Mouse (Mus musculus): ENCODE measurements at regions not wholly inside any gene's neighbourhood (a gene's known extent, or its start where the extent isn't known, plus 50 kb on each side); places are given as distances from the start of the nearest gene placed in this dataset.

DNA sequence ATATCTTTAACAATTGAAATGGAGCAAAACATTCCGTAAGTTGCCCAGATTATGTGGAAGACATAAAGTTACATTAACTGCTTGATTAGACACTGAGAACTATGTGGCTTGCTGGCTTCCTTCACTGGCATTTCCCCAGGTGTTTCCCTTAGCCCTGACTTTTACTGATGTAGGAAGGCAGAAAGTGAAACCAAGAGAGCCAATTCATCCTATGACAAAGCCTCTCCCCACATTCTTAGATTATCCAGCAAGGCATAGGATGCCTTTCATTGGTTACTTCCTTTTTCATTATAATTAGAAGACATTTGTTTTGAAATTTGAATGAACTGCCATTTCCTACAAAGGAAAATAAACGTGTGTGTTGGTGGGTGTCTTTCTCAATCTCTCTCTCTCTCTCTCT lies 72.1 kb downstream of the Cdc42ep3 start:
- Histone ChIP-seq H3K27ac (no peak overlapping the region), H3K4me3 (no peak overlapping the region)
- no peak for DNase-seq (ENCODE audit: extremely low spot score in 1 of 2, low spot score in 2 of 2)
- no peak for TF ChIP-seq CTCF (IDR thresholded peaks at IDR 0.05)
- intact Hi-C loops (cut with DNase I), result no loop called here

DNA sequence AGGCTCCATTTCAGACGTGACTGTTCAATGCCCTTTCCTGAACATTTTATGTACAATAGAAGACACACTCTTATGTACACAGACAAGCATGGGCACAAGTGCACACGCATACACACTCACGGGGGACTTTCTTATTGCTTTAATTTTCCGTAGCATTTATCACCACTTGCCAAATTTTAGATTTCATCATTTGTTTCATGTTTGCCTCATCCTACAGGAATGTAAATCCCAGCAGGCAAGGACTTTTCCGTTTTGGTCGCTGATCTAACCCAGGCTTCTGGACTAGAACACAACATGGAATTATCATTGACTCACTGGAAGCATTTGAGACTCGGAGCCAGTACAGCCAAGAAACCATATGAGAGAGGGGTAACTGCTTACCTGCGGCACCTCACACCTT lies 81.3 kb downstream of the Cdc42ep3 start:
- DNase-seq (ENCODE audit: extremely low spot score in 1 of 2, low spot score in 2 of 2), result no peak
- H3K4me3 ChIP-seq, result no peak overlapping the region
- TF ChIP-seq CTCF (IDR thresholded peaks at IDR 0.05), result no peak
- H3K27ac ChIP-seq, result no peak overlapping the region
- intact Hi-C loops (cut with DNase I), result no loop called here

DNA sequence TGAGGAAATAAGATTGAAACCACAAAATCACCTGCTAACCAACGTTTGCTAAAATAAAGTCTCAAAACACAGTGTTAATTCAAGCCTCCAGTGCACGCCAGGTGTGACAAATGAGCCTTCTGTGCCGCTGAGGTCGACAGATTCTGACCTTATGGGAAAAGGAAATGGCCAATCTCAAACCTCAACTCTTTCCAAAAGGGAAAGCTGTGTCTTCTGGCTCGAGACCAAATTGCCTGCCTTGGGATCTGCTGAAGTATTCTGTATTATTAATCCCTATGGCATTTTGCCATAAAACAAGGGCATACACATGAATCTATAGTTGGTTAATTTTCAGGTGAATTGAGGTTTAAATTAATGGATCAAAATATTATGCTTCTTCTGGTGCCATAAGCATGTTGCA lies 95.2 kb downstream of the Cdc42ep3 start:
- DNase-seq (ENCODE audit: extremely low spot score in 1 of 2, low spot score in 2 of 2), result no peak
- Histone ChIP-seq H3K27ac (no peak overlapping the region), H3K4me3 (no peak overlapping the region)
- intact Hi-C loops (cut with DNase I), result no loop called here
- TF ChIP-seq CTCF (IDR thresholded peaks at IDR 0.05), result no peak

DNA sequence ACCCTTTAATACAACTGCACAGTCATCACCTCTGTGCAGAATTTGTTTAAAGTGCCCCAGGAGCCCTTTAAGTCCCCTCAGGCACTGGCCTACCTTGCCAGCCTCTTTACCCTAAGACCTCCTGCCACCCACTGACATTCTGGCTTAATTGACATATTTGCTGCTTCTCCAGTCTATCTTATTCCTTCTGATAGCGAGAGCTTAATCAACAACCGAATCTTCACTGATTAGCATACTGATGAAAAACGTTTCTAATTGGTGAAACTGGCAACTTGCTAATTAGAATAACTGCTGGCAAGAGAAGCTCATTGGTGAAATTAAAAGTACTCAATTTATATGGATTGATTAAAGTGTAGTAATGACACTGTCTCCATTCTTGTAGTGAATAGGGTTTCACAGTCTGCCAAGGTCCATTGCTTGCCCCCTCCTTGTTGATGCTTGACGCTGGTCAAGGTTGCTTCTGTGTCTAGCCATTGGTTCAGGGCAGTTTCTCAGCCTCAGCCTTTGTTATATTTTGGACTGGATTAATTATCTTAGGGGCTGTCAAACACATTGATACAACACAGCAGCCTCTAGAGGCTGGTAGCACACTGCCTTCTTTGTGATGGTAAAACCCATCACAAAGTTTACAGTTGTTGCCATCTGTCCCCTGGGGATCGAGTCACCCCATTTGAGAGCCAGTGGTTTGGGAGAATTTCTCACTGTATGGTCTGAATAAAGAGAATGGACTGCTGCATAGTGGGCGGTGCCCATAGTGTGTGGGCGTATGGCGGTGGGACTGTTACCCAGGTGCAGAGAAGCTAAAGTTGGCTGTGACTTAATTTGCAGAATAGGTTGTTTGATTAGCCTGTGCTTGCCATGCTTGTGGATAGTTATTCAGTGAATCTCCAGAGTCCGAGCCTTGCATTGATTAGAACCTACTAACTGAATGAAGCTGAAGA lies 107.7 kb downstream of the Cdc42ep3 start:
- intact Hi-C loops (cut with DNase I), result no loop called here
- DNase-seq (ENCODE audit: extremely low spot score in 1 of 2, low spot score in 2 of 2), result no peak
- TF ChIP-seq CTCF (IDR thresholded peaks at IDR 0.05), result no peak

DNA sequence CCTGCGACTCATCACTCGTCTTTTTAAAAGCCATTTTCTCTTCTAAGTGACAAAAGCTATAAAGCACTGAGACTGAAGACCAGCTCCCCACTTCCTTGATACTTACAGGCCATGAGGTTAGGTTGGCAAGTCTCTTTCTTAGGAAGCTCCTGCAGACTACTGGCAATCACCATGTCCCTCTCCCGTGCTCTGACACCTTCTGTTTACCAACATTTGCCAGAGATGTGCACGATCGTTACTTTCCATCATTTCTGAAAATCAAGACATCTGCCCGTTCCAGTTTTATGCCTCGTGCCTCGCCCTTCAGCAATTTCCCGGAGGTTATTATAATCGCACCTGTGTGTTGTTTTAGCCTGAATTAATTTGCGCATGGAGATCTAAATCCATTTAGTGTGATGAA lies 110.8 kb downstream of the Cdc42ep3 start:
- no peak for DNase-seq (ENCODE audit: extremely low spot score in 1 of 2, low spot score in 2 of 2)
- intact Hi-C loops (cut with DNase I), result no loop called here
- Histone ChIP-seq H3K4me3 (no peak overlapping the region), H3K27ac (no peak overlapping the region)
- TF ChIP-seq CTCF (IDR thresholded peaks at IDR 0.05), result no peak

More for the DNA sequence above, 107.7 kb downstream of the Cdc42ep3 start:
- Histone ChIP-seq H3K27ac (no peak overlapping the region), H3K4me3 (no peak overlapping the region)

DNA sequence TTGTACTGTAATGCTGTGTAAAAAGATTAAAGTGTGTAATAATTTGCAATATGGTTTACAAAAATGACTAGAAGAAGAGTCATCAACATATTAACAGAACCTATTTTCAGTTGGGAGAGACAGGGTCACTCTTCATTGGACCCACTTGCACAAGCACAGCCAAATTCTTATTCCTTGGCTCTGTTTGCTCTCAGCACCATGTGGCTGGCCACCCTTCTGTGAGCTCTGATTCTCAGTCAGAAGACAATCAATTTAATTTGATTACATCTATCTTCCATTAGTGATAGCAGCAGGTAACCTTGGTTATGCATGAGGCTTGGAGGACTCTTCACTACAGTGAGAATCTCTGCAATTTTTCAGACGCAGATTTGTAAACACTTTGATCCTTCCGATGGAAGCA lies 111.5 kb downstream of the Cdc42ep3 start:
- Histone ChIP-seq H3K4me3 (no peak overlapping the region), H3K27ac (no peak overlapping the region)
- no peak for TF ChIP-seq CTCF (IDR thresholded peaks at IDR 0.05)
- DNase-seq (ENCODE audit: extremely low spot score in 1 of 2, low spot score in 2 of 2), result no peak
- intact Hi-C loops (cut with DNase I), result no loop called here

DNA sequence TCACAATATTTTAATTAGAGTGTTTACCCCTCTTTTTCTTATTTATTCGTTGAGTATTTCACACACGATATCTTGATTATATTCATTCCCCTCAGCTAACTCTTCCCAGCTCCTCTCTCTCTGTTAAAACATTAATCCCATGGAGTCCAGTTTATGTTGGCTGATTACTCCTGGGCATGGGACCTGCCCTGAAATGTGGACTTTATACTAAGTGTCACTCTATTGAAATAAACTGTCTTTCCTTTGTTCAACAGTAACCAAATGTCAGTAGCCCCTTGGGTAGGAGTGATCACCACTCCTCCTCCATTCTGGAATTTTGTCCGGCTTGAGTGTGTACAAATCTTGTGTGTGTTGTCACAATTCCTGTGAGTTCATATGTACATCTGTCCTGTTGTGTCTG lies 113.4 kb downstream of the Cdc42ep3 start:
- no peak for TF ChIP-seq CTCF (IDR thresholded peaks at IDR 0.05)
- Histone ChIP-seq H3K4me3 (no peak overlapping the region), H3K27ac (no peak overlapping the region)
- DNase-seq (ENCODE audit: extremely low spot score in 1 of 2, low spot score in 2 of 2), result no peak
- intact Hi-C loops (cut with DNase I), result no loop called here

DNA sequence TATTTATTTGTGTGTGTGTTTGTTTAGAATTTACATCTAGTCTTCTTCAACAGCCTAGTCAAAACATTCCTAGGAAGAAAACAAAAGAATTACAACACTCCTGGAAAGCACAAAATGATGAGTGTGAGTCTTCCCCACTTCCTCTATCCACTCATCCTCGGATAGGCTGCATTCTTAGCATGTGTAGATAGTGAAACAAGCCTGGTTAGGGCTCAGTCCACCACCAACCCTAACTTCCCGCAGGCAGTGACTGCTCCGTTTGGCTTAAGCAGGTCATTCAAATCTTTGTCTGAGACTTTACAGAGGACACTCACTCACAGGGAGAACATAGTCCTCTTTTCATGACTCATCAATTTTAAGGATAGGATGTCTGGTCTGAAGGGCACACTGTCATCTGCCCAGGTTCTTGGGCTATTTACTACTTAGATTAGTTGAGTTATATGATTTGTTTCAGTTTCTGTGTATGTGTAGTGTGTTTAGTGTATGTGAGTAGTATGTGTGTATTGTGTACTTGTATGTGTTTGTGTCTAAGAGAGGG lies 118.6 kb downstream of the Cdc42ep3 start:
- H3K4me3 ChIP-seq, result no peak overlapping the region
- intact Hi-C loops (cut with DNase I), result no loop called here
- DNase-seq (ENCODE audit: extremely low spot score in 1 of 2, low spot score in 2 of 2), result no peak
- no peak overlapping the region for H3K27ac ChIP-seq
- TF ChIP-seq CTCF (IDR thresholded peaks at IDR 0.05), result no peak

DNA sequence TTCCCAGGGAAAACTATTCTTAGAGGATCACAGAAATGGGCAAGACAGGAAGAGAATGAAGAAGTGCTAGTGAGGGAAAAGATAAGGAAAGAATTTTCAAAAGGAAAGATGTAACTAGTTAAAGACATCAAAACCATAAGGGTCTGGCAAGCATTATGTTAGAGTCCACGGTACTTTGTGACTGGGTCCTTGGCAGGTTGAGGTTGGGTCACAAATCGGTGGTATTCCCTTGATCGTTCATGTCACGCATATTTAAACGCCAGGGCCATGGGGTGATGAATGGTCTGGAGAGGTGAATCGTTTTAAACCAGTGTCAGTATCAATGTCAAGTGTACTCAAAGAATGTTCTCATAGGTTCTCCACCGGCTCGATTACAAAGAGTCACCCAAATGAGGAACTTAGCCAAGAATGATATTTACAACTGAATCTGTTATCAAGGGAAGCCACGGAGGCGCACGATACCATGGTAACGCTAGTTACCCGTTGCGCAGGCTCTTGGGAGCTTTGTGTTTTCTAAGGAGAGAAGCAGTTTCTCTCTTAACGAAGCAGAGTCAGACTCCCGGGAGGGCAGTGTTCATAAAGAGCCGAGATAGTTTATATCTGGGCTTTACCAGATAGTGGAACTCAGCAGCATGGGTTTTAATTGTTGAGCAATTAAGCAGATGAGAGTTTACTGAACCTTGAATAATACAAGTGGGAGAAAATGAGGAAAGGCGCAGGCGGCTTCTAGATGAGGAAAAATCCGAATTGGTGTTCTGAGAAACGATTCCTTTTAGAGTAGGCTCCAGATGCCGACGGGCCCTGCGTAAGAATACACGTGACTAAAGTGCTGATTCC lies 124.0 kb downstream of the Cdc42ep3 start:
- DNase-seq (ENCODE audit: extremely low spot score in 1 of 2, low spot score in 2 of 2), result peak; percentile 49 to 52
- H3K27ac ChIP-seq, result peak overlapping the region; percentile 72
- intact Hi-C loops (cut with DNase I), result no loop called here
- peak overlapping the region; percentile 45 for H3K4me3 ChIP-seq
- TF ChIP-seq CTCF (IDR thresholded peaks at IDR 0.05), result no peak

DNA sequence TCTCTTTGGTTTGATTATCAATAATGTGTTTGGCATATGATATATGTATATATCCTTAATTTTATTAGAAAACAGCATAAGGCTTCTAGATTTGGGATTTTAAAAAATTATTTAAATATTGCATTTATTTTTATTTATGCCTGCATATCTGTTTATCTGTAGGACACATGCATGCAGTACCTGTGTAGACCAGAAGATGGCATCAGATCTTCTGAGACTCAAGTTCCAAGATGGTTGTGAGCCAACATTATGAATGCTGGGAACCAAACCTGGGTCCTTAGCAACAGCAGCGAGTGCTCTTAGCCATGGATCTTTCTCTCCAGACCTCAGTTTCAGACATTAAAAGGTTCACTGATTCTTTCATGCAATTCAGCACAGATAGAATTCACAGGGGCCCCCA lies 148.3 kb downstream of the Cdc42ep3 start:
- H3K4me3 ChIP-seq, result no peak overlapping the region
- DNase-seq (ENCODE audit: extremely low spot score in 1 of 2, low spot score in 2 of 2), result no peak
- intact Hi-C loops (cut with DNase I), result no loop called here
- peak; percentile 31 for TF ChIP-seq CTCF (IDR thresholded peaks at IDR 0.05)
- H3K27ac ChIP-seq, result no peak overlapping the region

DNA sequence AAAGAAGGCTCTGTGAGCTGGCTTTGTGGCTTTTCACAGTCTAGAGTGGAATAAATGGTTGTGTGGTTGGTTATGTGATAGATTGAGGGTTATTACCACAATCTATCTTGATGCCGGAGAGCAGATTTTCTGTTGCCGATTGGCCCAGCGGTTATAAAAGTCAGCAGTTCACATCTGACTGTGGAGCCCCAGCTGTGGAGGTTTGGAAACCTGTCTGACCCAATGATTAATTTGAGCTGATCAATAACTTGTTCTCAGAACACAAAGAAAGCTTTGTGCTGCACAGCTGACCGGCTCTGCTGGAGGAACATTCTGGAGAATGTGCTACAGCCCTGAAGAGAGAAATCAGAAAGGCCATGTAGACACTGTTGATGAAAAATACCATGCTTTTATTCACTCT lies 148.8 kb downstream of the Cdc42ep3 start:
- no peak overlapping the region for H3K4me3 ChIP-seq
- no peak for DNase-seq (ENCODE audit: extremely low spot score in 1 of 2, low spot score in 2 of 2)
- no peak for TF ChIP-seq CTCF (IDR thresholded peaks at IDR 0.05)
- intact Hi-C loops (cut with DNase I), result no loop called here
- no peak overlapping the region for H3K27ac ChIP-seq
